Mouse (Mus musculus): ENCODE measurements around the gene Olfr464. TPM values are rescaled to one million over a fixed set of nuclear protein-coding genes. Genes with fewer than 3 reads are reported as not detected.

The Olfr464 gene
- polyA plus RNA-seq, 1 experiment from 2014 or later: not detected

DNA sequence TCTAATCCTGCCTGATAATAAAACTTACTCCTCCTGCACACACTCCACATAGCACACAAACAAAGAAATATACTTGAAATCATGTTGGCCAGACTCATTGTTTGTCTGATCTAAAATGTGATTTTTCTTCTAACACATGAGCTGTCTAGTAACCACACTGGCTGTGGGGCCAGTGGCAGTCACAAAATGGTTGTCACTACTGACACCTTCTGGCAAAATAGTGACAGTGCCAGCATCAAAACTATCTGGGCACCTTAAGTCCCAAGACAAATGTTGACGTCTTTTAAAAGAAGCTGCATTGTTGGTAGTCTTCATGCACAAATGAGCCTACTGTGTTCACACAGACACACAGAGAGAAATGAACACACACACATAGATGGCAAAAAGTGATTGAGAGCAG, 34.4 kb upstream of the Olfr464 start:
- H3K27ac ChIP-seq (ENCODE audit: low read depth): no peak overlapping the region
- no peak overlapping the region for H3K4me2 ChIP-seq (ENCODE audit: low read depth, low read length)
- no peaks in the 10 kb centered on the region for H3K9me3 ChIP-seq (ENCODE audit: low read length)
- no peak overlapping the region for H3K4me3 ChIP-seq (ENCODE audit: low read depth, low read length)
- no peaks in the 10 kb centered on the region for H3K4me1 ChIP-seq (ENCODE audit: insufficient read depth)
- ATAC-seq (no peak), DNase-seq (no peak)
- H3K36me3 ChIP-seq (replicated peaks; ENCODE audit: insufficient read depth, low read length): no peaks in the 10 kb centered on the region
- TF ChIP-seq EP300 (IDR thresholded peaks at IDR 0.05; ENCODE audit: low read depth) (no peak), CTCF (IDR thresholded peaks at IDR 0.05; ENCODE audit: low read depth) (peak; percentile 45)
- 6% methylated on average over 1 of the region's 1 CpGs for WGBS (ENCODE audit: insufficient replicate concordance)
- 0 out of 2 replicates have a peak, but pooled peaks cover 2% of the 10 kb centered on the region for H3K27me3 ChIP-seq (ENCODE audit: insufficient read depth, low read length)
- H3K9ac ChIP-seq (replicated peaks): no peak overlapping the region

DNA sequence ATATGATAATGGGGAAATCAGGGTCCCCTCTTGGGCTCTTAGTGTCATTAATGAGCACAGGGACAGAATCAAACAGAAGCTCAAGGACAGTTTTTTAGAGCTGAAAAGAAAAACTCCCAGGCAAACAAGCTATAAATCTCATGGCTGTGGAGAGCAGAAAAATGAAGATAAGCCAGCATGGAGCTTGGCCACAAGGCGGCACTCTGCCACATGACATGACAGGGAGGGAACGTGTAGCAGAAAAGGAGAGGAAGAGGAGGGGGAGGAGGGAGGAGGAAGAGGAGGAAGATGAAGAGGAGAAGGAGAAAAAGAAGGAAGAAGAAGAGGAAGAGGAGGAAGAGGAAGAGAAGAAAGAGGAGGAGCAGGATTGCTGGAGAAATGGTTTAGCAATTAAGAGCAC, 29.2 kb upstream of the Olfr464 start:
- Histone ChIP-seq H3K27ac (ENCODE audit: low read depth) (no peak overlapping the region), H3K4me1 (ENCODE audit: insufficient read depth) (no peaks in the 10 kb centered on the region), H3K9ac (replicated peaks) (no peak overlapping the region), H3K36me3 (replicated peaks; ENCODE audit: insufficient read depth, low read length) (no peaks in the 10 kb centered on the region), H3K27me3 (ENCODE audit: insufficient read depth, low read length) (0 out of 2 replicates have a peak, but pooled peaks cover 2% of the 10 kb centered on the region), H3K4me3 (ENCODE audit: low read depth, low read length) (no peak overlapping the region), H3K9me3 (ENCODE audit: low read length) (no peaks in the 10 kb centered on the region), H3K4me2 (ENCODE audit: low read depth, low read length) (no peak overlapping the region)
- ATAC-seq: no peak
- 1% methylated on average over 2 of the region's 2 CpGs for WGBS (ENCODE audit: insufficient replicate concordance)
- DNase-seq: no peak
- no peak for TF ChIP-seq EP300 (IDR thresholded peaks at IDR 0.05; ENCODE audit: low read depth)
- TF ChIP-seq CTCF (IDR thresholded peaks at IDR 0.05; ENCODE audit: low read depth): peak; percentile 54

DNA sequence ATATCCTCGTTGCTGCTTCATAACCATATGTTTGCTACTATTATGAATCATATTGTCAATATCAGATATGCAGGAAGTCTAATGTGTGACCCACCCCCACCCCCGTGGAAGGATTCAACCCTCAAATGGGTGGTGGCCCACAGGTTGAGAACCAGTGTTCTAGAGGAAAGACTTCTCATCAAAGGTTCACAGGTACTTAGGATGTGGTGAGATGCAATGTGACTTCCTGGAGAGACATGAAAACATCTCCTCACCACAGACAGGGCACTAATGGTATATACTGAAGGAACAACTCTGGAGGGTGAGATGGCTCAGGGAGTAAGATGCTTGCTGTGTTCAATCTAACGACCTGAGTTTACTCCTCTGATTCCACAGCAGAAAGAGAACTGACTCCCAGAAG, 14.7 kb upstream of the Olfr464 start:
- no peak overlapping the region for H3K4me3 ChIP-seq (ENCODE audit: low read depth, low read length)
- no peaks in the 10 kb centered on the region for H3K4me1 ChIP-seq (ENCODE audit: insufficient read depth)
- no peak for DNase-seq
- no peak overlapping the region for H3K9ac ChIP-seq (replicated peaks)
- H3K27ac ChIP-seq (ENCODE audit: low read depth): no peak overlapping the region
- TF ChIP-seq EP300 (IDR thresholded peaks at IDR 0.05; ENCODE audit: low read depth): no peak
- no peak for TF ChIP-seq CTCF (IDR thresholded peaks at IDR 0.05; ENCODE audit: low read depth)
- WGBS (ENCODE audit: insufficient replicate concordance): 41% methylated on average over 3 of the region's 3 CpGs
- H3K36me3 ChIP-seq (replicated peaks; ENCODE audit: insufficient read depth, low read length): no peaks in the 10 kb centered on the region
- no peak overlapping the region for H3K4me2 ChIP-seq (ENCODE audit: low read depth, low read length)
- no peak for ATAC-seq
- H3K27me3 ChIP-seq (ENCODE audit: insufficient read depth, low read length): no peaks in the 10 kb centered on the region
- H3K9me3 ChIP-seq (ENCODE audit: low read length): no peaks in the 10 kb centered on the region

DNA sequence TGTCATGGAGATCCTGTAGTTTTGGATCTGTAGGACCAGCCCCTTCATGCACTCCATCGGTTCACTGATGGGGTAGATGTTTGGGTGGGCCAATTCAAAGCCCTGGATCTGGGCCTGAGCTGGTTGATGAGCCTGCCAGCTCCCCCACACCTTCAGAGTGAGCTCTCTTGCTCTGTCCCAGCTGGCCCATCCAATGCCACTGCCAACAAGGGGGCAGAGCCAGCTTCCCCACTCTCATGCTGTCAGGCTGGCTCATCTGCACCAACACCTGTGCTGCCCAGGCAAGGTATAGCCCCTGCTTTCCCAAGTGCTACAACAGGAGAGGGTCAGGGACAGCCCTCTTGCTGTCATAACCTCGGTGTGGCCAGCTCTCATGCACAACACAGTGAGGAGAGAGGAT, 13.0 kb upstream of the Olfr464 start:
- 55% methylated on average over 2 of the region's 2 CpGs for WGBS (ENCODE audit: insufficient replicate concordance)
- no peaks in the 10 kb centered on the region for H3K4me1 ChIP-seq (ENCODE audit: insufficient read depth)
- no peaks in the 10 kb centered on the region for H3K9me3 ChIP-seq (ENCODE audit: low read length)
- TF ChIP-seq EP300 (IDR thresholded peaks at IDR 0.05; ENCODE audit: low read depth): no peak
- TF ChIP-seq CTCF (IDR thresholded peaks at IDR 0.05; ENCODE audit: low read depth): no peak
- H3K27me3 ChIP-seq (ENCODE audit: insufficient read depth, low read length): no peaks in the 10 kb centered on the region
- no peak overlapping the region for H3K9ac ChIP-seq (replicated peaks)
- H3K4me3 ChIP-seq (ENCODE audit: low read depth, low read length): no peak overlapping the region
- no peak for ATAC-seq
- H3K27ac ChIP-seq (ENCODE audit: low read depth): no peak overlapping the region
- DNase-seq: no peak
- no peaks in the 10 kb centered on the region for H3K36me3 ChIP-seq (replicated peaks; ENCODE audit: insufficient read depth, low read length)
- H3K4me2 ChIP-seq (ENCODE audit: low read depth, low read length): no peak overlapping the region

DNA sequence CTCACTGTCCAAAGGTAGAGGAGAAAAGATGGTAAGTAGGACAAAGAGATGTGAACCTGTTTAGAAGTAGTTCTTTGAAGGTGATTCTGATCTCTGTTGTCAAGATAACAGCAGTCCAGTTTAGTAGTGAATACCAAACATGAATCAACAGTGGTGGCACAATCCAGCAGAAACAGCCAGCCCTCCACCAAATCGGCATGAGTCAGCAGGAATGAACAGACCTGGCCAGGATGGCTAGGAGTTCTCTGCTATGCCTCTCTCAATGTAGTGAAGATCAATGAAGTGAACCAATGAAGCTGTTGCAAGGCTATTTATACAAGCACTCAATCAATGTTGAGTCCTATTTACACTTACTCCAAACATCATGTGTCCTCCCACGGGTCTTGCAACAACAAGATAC, 9.6 kb upstream of the Olfr464 start:
- Histone ChIP-seq H3K4me1 (ENCODE audit: insufficient read depth) (no peaks in the 10 kb centered on the region), H3K9me3 (ENCODE audit: low read length) (no peaks in the 10 kb centered on the region), H3K4me2 (ENCODE audit: low read depth, low read length) (no peak overlapping the region), H3K9ac (replicated peaks) (no peak overlapping the region), H3K4me3 (ENCODE audit: low read depth, low read length) (no peak overlapping the region), H3K36me3 (replicated peaks; ENCODE audit: insufficient read depth, low read length) (no peaks in the 10 kb centered on the region), H3K27me3 (ENCODE audit: insufficient read depth, low read length) (no peaks in the 10 kb centered on the region), H3K27ac (ENCODE audit: low read depth) (no peak overlapping the region)
- DNase-seq: no peak
- WGBS (ENCODE audit: insufficient replicate concordance): 73% methylated on average over 2 of the region's 2 CpGs
- no peak for TF ChIP-seq EP300 (IDR thresholded peaks at IDR 0.05; ENCODE audit: low read depth)
- TF ChIP-seq CTCF (IDR thresholded peaks at IDR 0.05; ENCODE audit: low read depth): no peak
- ATAC-seq: no peak

DNA sequence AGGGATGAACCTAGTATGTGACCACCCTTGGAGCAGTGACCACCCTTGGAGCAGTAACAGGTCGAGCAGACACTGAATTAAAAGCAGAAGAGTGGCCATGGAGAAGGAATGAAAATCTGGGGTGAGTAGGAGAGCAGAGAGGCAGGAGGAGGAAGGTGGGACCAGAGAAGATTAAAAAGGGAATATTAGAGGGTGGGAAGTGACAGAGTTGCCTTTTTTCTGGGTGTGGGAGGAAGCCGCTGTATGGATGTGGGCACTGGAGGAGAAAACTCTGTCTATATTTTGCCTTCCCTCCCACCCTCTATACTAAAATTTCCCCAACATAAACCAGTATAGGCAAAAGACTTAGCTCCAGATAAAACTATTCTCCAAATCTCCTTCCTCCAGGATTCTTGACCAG, 466 bp downstream of the Olfr464 start:
- Histone ChIP-seq H3K27me3 (ENCODE audit: insufficient read depth, low read length) (no peaks in the 10 kb centered on the region), H3K9ac (replicated peaks) (no peak overlapping the region), H3K9me3 (ENCODE audit: low read length) (no peaks in the 10 kb centered on the region), H3K4me3 (ENCODE audit: low read depth, low read length) (no peak overlapping the region), H3K36me3 (replicated peaks; ENCODE audit: insufficient read depth, low read length) (no peaks in the 10 kb centered on the region), H3K27ac (ENCODE audit: low read depth) (no peak overlapping the region), H3K4me2 (ENCODE audit: low read depth, low read length) (no peak overlapping the region), H3K4me1 (ENCODE audit: insufficient read depth) (no peaks in the 10 kb centered on the region)
- 64% methylated on average over 2 of the region's 2 CpGs for WGBS (ENCODE audit: insufficient replicate concordance)
- ATAC-seq: no peak
- TF ChIP-seq CTCF (IDR thresholded peaks at IDR 0.05; ENCODE audit: low read depth) (no peak), EP300 (IDR thresholded peaks at IDR 0.05; ENCODE audit: low read depth) (no peak)
- DNase-seq: no peak

DNA sequence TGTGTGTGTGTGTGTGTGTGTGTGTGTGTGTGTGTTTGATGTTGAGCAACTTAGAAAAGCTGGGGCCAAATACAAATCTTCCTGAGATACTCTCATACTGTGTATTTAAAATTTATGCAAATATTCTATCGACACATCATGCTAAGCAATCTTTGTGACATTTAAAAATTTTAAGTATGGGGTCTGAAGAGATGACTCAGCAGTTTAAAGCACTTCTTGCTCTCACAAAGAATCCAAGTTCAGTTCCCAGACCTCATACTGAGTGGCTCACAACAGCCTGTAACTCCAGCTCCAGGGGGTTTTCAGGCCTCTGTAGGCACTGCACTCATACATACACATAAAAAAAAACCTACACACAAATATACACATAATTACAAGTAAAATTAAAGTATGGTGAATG, 4.8 kb downstream of the Olfr464 start:
- H3K36me3 ChIP-seq (replicated peaks; ENCODE audit: insufficient read depth, low read length): no peaks in the 10 kb centered on the region
- ATAC-seq: no peak
- no peak overlapping the region for H3K27ac ChIP-seq (ENCODE audit: low read depth)
- no peaks in the 10 kb centered on the region for H3K4me1 ChIP-seq (ENCODE audit: insufficient read depth)
- H3K9ac ChIP-seq (replicated peaks): no peak overlapping the region
- H3K4me3 ChIP-seq (ENCODE audit: low read depth, low read length): no peak overlapping the region
- no peaks in the 10 kb centered on the region for H3K27me3 ChIP-seq (ENCODE audit: insufficient read depth, low read length)
- no peaks in the 10 kb centered on the region for H3K9me3 ChIP-seq (ENCODE audit: low read length)
- 91% methylated on average over 1 of the region's 1 CpGs for WGBS (ENCODE audit: insufficient replicate concordance)
- TF ChIP-seq EP300 (IDR thresholded peaks at IDR 0.05; ENCODE audit: low read depth) (no peak), CTCF (IDR thresholded peaks at IDR 0.05; ENCODE audit: low read depth) (no peak)
- no peak overlapping the region for H3K4me2 ChIP-seq (ENCODE audit: low read depth, low read length)
- no peak for DNase-seq

Data from liver, postnatal 0 days (tissue).